Mouse (Mus musculus): ENCODE results near the gene Triml1. TPM values are rescaled to one million over a fixed set of nuclear protein-coding genes. Genes with fewer than 3 reads are reported as not detected.

Triml1 gene
- not detected in 2 replicates for polyA plus RNA-seq (2012; rRNA removed)

GRCm38 (mm10) chr8:43141386-43141785, at the start of gene Triml1:
TSS of gene Triml1 (minus strand) at chr8:43141486.
- DNase-seq (ENCODE audit: low read depth, low spot score), result no peak

GRCm38 (mm10) chr8:43182281-43182680, 41.0 kb upstream of the Triml1 start:
- 80% methylated on average over 2 of the region's 2 CpGs for WGBS
- DNase-seq (ENCODE audit: low read depth, low spot score), result no peak

More at GRCm38 (mm10) chr8:43141386-43141785, at the start of gene Triml1:
- 64% methylated on average over 2 of the region's 2 CpGs for WGBS

- no peak for DNase-seq (ENCODE audit: low read depth, low spot score)
These were observed 38.9 kb upstream of the Triml1 start, which contains the start of gene Triml2 for GRCm38 (mm10) chr8:43180054-43180690. TSS of gene Triml2 (plus strand) at chr8:43180541.

GRCm38 (mm10) chr8:43179189-43179588, 37.9 kb upstream of the Triml1 start:
- 34% methylated on average over 4 of the region's 4 CpGs for WGBS
- DNase-seq (ENCODE audit: low read depth, low spot score), result no peak

More at GRCm38 (mm10) chr8:43180054-43180690, 38.9 kb upstream of the Triml1 start, which contains the start of gene Triml2:
- WGBS, result 88% methylated on average over 13 of the region's 13 CpGs

GRCm38 (mm10) chr8:43178263-43178662, 37.0 kb upstream of the Triml1 start:
- DNase-seq (ENCODE audit: low read depth, low spot score), result no peak
- 60% methylated on average over 3 of the region's 3 CpGs for WGBS

GRCm38 (mm10) chr8:43176766-43177486, 35.6 kb upstream of the Triml1 start:
- WGBS, result 80% methylated on average over 6 of the region's 6 CpGs
- no peak for DNase-seq (ENCODE audit: low read depth, low spot score)

GRCm38 (mm10) chr8:43169249-43169755, 28.0 kb upstream of the Triml1 start:
- no peak for DNase-seq (ENCODE audit: low read depth, low spot score)
- 81% methylated on average over 6 of the region's 6 CpGs for WGBS

GRCm38 (mm10) chr8:43168083-43168482, 26.8 kb upstream of the Triml1 start:
- no peak for DNase-seq (ENCODE audit: low read depth, low spot score)
- 84% methylated on average over 4 of the region's 4 CpGs for WGBS

GRCm38 (mm10) chr8:43164453-43164852, 23.2 kb upstream of the Triml1 start:
- WGBS, result 71% methylated on average over 3 of the region's 3 CpGs
- DNase-seq (ENCODE audit: low read depth, low spot score), result no peak

GRCm38 (mm10) chr8:43163255-43163654, 22.0 kb upstream of the Triml1 start:
- no peak for DNase-seq (ENCODE audit: low read depth, low spot score)
- WGBS, result 70% methylated on average over 11 of the region's 11 CpGs

GRCm38 (mm10) chr8:43149307-43149706, 8.0 kb upstream of the Triml1 start:
- 94% methylated on average over 9 of the region's 9 CpGs for WGBS
- no peak for DNase-seq (ENCODE audit: low read depth, low spot score)

- 75% methylated on average over 4 of the region's 4 CpGs for whole genome bisulfite sequencing
- no peak for DNase-seq (ENCODE audit: low read depth, low spot score)
These were observed 30.0 kb downstream of the Triml1 start for GRCm38 (mm10) chr8:43111205-43111827.

Other genes with a start within 250 kb of the Triml1 start
- not detected in 2 replicates for gene Triml2, start 39.1 kb upstream of the Triml1 start, polyA plus RNA-seq (2012; rRNA removed)
- gene Zfp42, start 165.5 kb upstream of the Triml1 start, polyA plus RNA-seq (2012; rRNA removed), result not detected in 2 replicates

All from large intestine, adult 2 months (tissue).